Mouse (Mus musculus): Measurements from ENCODE around the gene Slc35c1. TPM values are rescaled to one million over a fixed set of nuclear protein-coding genes. Genes with fewer than 3 reads are reported as not detected.

Gene Slc35c1
- total RNA-seq, 2 experiments from 2014 or later = 22.2 to 24.2 TPM

DNA sequence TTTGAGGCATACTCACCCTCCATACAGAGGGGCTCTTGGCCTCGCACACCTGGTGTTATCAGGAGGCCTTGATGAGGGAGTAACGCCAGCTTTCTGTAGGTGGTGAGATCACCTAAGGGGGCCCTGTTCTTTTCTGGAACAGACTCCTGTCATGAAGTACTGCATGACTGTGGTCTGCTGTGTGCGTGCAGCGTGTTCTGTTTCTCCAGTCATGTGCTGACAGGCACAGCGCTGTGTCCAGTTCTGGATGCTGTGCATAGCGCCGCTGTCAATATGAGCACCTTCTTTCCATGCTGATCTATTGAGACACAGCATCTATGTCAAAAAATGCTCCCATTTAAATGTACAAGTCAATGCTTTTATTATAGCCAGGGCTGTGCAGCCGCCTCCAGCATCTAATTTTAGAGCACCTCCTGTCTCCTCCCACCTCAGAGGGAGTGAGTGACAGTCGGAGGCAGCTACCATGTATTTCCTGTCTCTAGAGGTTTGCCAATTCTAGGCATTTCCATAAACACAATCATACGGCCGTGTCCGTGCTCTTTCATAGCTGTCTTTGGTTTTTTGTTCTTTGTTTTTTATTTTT lies 17.8 kb downstream of the Slc35c1 start:
- DNase-seq (ENCODE audit: extremely low spot score in 1 of 2, low spot score in 2 of 2) = no peak
- intact Hi-C loops (cut with DNase I) = no loop called here

- no peak for DNase-seq (ENCODE audit: extremely low spot score in 1 of 2, low spot score in 2 of 2)
- intact Hi-C loops (cut with DNase I) = no loop called here
These were observed 19.9 kb downstream of the Slc35c1 start for GRCm38 (mm10) chr2:92440432-92440831.

DNA sequence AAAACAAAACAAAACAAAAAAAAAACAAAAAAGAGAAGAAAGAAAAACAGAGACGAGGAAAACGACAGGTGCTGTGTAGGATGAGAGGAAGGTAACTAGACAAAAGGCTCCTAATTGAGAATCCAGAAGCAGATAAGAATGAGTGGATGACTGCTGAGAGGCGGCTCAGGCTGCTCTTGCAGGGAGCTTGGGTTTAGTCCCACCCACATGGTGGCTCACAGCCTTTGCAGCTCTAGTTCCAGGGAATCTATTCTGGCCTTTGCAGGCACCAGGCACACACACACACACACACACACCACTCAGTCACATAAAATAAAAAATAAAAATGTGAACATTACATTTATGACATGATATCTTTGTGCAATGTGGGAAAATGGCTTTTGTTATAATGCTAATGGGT lies 21.8 kb downstream of the Slc35c1 start:
- no peak for DNase-seq (ENCODE audit: extremely low spot score in 1 of 2, low spot score in 2 of 2)
- intact Hi-C loops (cut with DNase I) = loop anchor here (10.0 kb wide), 2 partner anchors 124 to 454 kb away; no protein-coding TSS in a partner anchor

DNA sequence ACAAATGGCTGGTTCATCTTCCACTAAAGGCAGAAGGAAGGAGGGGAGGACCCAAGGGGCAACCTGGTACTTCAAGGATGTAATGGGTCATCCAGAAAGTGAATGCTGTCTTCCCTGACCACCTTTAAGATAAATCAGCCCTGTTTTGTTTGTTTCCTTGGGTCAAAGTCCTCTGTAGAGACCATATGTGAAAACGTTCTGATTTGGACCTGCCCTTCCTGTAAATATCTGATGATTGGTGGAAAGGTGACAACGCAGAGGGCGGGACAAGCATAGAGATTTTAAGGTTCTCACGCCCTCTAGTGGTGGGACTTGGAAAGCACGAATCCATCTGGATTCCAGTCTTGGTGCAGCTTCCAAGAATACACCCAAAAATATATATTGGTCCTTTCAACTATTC lies 22.5 kb downstream of the Slc35c1 start:
- intact Hi-C loops (cut with DNase I) = loop anchor here (10.0 kb wide), 2 partner anchors 123 to 453 kb away; no protein-coding TSS in a partner anchor

GRCm38 (mm10) chr2:92437366-92437765 lies 23.0 kb downstream of the Slc35c1 start:
- intact Hi-C loops (cut with DNase I) = loop anchor here (10.0 kb wide), 2 partner anchors 123 to 453 kb away; no protein-coding TSS in a partner anchor
- DNase-seq (ENCODE audit: extremely low spot score in 1 of 2, low spot score in 2 of 2) = no peak

More for the DNA sequence above, 22.5 kb downstream of the Slc35c1 start:
- DNase-seq (ENCODE audit: extremely low spot score in 1 of 2, low spot score in 2 of 2) = peak; percentile 79 to 82

GRCm38 (mm10) chr2:92435023-92435422 lies 25.3 kb downstream of the Slc35c1 start:
- intact Hi-C loops (cut with DNase I) = loop anchor here (10.0 kb wide), 2 partner anchors 120 to 450 kb away; no protein-coding TSS in a partner anchor

DNA sequence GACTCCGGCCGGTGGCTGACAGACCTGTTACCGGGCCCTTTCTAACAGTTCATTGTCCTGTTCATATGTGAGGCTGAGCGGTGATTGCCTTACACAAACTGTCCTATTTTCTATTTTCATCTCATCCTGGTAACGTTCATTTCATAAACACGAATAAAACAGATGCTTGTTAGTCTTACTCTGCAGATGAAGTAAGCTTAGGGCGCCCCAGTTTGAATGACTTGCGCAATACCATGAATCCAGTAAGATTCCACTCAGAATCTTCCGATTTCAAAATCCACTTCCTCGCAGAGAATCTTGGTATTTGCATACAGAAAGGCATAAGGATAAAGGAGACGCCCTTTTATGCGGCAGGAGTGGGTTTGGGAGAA lies 26.0 kb downstream of the Slc35c1 start:
- no peak for DNase-seq (ENCODE audit: extremely low spot score in 1 of 2, low spot score in 2 of 2)
- intact Hi-C loops (cut with DNase I) = loop anchor here (10.0 kb wide), 2 partner anchors 120 to 450 kb away; no protein-coding TSS in a partner anchor

More at GRCm38 (mm10) chr2:92435023-92435422, 25.3 kb downstream of the Slc35c1 start:
- DNase-seq (ENCODE audit: extremely low spot score in 1 of 2, low spot score in 2 of 2) = no peak

DNA sequence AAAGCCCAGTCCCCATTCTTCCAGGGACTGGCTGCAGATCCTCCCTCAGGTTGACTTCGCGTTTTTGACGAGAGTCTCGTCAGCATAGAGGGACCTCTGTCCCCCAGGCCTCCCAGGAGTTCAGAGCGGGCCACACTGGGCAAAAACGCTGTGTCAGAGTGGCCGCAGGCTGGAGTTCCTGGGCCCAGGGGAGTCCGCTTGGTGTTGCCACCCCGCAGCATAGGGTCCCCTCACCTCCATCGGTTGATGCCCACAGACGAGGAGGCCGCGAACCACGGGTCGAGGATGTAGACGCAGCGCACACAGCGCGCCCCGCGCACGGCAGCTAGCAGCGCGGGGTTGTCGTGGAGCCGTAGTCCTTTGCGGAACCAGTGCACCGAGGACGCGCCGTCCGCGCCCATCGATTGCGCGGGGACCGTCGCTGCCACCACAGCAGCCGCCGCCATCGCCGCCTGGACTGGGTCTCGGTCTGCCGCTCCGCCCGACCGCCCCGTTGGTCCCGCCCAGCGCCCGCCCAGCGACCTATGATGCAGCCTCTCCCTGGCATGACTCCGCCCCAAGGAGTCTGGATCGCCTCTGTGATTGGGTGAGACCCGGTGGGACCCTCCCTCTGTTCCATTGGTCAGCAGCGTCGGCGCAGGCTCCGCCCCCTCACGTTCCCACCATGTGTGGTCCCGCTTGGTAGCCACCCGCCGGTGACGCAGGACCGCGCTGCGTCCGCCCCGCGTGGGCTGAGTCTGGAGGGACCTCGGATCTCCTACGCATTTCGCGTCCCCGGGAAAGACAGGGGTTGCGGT lies 26.6 kb downstream of the Slc35c1 start, which contains the start of gene Cry2:
Gene Cry2 (minus strand): TSS at position 466 of the 797 bp plus-strand sequence.
- DNase-seq (ENCODE audit: extremely low spot score in 1 of 2, low spot score in 2 of 2) = peak; percentile 99
- intact Hi-C loops (cut with DNase I) = loop anchor here (10.0 kb wide), 2 partner anchors 119 to 449 kb away; no protein-coding TSS in a partner anchor

GRCm38 (mm10) chr2:92432299-92433295 lies 27.7 kb downstream of the Slc35c1 start:
- intact Hi-C loops (cut with DNase I) = loop anchor here (10.0 kb wide), 2 partner anchors 118 to 448 kb away; no protein-coding TSS in a partner anchor
- peak in 1 of 2 experiments; percentile 74 for DNase-seq (ENCODE audit: extremely low spot score in 1 of 2, low spot score in 2 of 2)

GRCm38 (mm10) chr2:92431611-92432179 lies 28.6 kb downstream of the Slc35c1 start:
- intact Hi-C loops (cut with DNase I) = loop anchor here (10.0 kb wide), 2 partner anchors 117 to 447 kb away; no protein-coding TSS in a partner anchor
- no peak for DNase-seq (ENCODE audit: extremely low spot score in 1 of 2, low spot score in 2 of 2)

- DNase-seq (ENCODE audit: extremely low spot score in 1 of 2, low spot score in 2 of 2) = peak; percentile 67 to 80
- intact Hi-C loops (cut with DNase I) = loop anchor here (10.0 kb wide), 2 partner anchors 116 to 446 kb away; no protein-coding TSS in a partner anchor
These were observed 29.4 kb downstream of the Slc35c1 start for GRCm38 (mm10) chr2:92430723-92431541.

DNA sequence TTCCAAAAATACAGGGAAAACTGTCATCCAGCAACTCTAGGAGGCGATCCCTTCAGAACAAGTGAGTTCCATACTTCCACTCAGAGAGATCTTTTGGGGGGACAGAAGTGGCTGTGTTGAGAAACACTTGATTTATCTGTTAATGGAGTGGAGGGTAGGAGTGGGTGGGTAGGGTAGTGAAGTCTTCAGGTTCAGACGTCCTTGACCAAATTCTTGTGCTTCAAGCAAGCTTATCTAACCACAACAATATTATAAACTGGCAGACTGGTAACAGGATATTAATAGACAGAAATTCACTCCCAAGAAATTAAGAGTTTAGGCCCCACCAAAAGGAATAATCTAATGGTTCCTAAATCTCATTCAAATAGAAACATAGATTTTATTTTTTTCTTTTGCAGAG lies 30.2 kb downstream of the Slc35c1 start:
- intact Hi-C loops (cut with DNase I) = loop anchor here (10.0 kb wide), 2 partner anchors 115 to 445 kb away; no protein-coding TSS in a partner anchor
- no peak for DNase-seq (ENCODE audit: extremely low spot score in 1 of 2, low spot score in 2 of 2)

DNA sequence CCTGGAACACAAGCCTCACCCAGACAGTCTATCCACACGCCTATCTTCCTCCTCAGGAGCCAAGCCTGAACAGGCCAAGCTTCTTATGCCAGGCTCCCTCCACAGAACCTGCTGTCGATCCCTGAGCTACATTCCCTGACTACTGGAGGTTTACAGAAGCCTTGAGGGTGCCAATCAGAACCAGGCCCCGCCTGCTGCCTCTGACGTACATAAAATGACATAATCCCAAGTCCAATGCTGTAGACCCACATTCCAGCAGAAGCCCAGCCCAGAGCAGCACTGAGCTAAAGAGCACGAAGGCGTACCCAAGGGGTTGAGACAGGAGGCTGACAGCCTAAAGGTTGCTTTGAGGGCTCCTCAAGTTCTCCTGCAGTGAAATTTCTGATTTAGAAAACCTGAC lies 32.5 kb downstream of the Slc35c1 start:
- intact Hi-C loops (cut with DNase I) = no loop called here
- DNase-seq (ENCODE audit: extremely low spot score in 1 of 2, low spot score in 2 of 2) = peak; percentile 76 to 80

- no peak for DNase-seq (ENCODE audit: extremely low spot score in 1 of 2, low spot score in 2 of 2)
- intact Hi-C loops (cut with DNase I) = no loop called here
These were observed 33.9 kb downstream of the Slc35c1 start for GRCm38 (mm10) chr2:92426426-92426825.

DNA sequence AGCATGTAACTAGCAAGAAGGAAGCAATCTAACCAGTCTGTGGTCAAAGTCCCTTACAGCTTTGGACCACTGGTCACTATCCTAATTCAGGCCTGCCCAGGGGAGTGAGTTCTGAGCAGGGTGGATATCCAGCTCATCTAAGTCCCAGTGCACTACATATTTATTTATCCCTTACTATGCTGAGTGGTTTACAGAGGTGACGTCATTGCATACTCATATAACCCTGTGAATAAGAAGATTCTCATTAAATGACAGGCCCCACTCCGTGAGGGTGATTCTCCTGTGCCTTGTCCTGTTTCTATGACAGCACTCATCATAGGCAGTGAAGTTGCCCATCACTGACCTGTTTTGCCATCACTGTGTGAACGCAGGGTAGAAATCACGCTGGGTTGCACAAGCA lies 35.0 kb downstream of the Slc35c1 start:
- intact Hi-C loops (cut with DNase I) = no loop called here
- no peak for DNase-seq (ENCODE audit: extremely low spot score in 1 of 2, low spot score in 2 of 2)

- intact Hi-C loops (cut with DNase I) = no loop called here
- peak in 1 of 2 experiments; percentile 59 for DNase-seq (ENCODE audit: extremely low spot score in 1 of 2, low spot score in 2 of 2)
These were observed 35.7 kb downstream of the Slc35c1 start for GRCm38 (mm10) chr2:92424462-92425308.
